Mouse (Mus musculus): ENCODE results near the gene Slc2a4. TPM values are rescaled to one million over a fixed set of nuclear protein-coding genes. Genes with fewer than 3 reads are reported as not detected.
"Not testable (repeated sequence)": the region's sequence is repeated elsewhere in the genome, so short reads cannot be mapped to it uniquely, and the experiment has no call there.

The Slc2a4 gene
- polyA plus RNA-seq, 1 experiment from 2014 or later = 29.2 TPM

GRCm38 (mm10) chr11:69966860-69967517 is 19.0 kb upstream of the Slc2a4 start:
- no peak for ATAC-seq (ENCODE audit: low FRiP score, low read depth)
- Histone ChIP-seq H3K36me3 (peaks cover 42% of the 10 kb centered on the region), H3K9ac (peak overlapping the region; percentile 65), H3K27me3 (peaks cover 68% of the 10 kb centered on the region), H3K27ac (no peak overlapping the region), H3K9me3 (no peaks in the 10 kb centered on the region), H3K4me2 (replicated peaks) (peak overlapping the region; percentile 71), H3K4me1 (peaks cover 20% of the 10 kb centered on the region), H3K4me3 (peak overlapping the region; percentile 46)
- 37% methylated on average over 17 of the region's 17 CpGs for WGBS

- Histone ChIP-seq H3K36me3 (peaks cover 34% of the 10 kb centered on the region), H3K9ac (peak overlapping the region; percentile 65), H3K4me2 (replicated peaks) (peak overlapping the region; percentile 71), H3K4me1 (peaks cover 20% of the 10 kb centered on the region), H3K27me3 (peaks cover 76% of the 10 kb centered on the region), H3K9me3 (no peaks in the 10 kb centered on the region), H3K27ac (no peak overlapping the region), H3K4me3 (peak overlapping the region; percentile 46)
- WGBS = 2% methylated on average over 58 of the region's 59 CpGs
- peak; percentile 51; the same call in 1 of the 2 replicates for ATAC-seq (ENCODE audit: low FRiP score, low read depth)
Observed at GRCm38 (mm10) chr11:69966006-69966859, 18.2 kb upstream of the Slc2a4 start.

GRCm38 (mm10) chr11:69965271-69966005 is 17.4 kb upstream of the Slc2a4 start:
- H3K27ac ChIP-seq = no peak overlapping the region
- peak overlapping the region; percentile 46 for H3K4me3 ChIP-seq
- H3K4me1 ChIP-seq = peaks cover 20% of the 10 kb centered on the region
- no peak for ATAC-seq (ENCODE audit: low FRiP score, low read depth)
- peaks cover 84% of the 10 kb centered on the region for H3K27me3 ChIP-seq
- H3K9ac ChIP-seq = no peak overlapping the region
- H3K4me2 ChIP-seq (replicated peaks) = peak overlapping the region; percentile 71
- WGBS = 2% methylated on average over 49 of the region's 49 CpGs
- H3K9me3 ChIP-seq = no peaks in the 10 kb centered on the region
- peaks cover 30% of the 10 kb centered on the region for H3K36me3 ChIP-seq

- 13% methylated on average over 24 of the region's 24 CpGs for WGBS
- no peak for ATAC-seq (ENCODE audit: low FRiP score, low read depth)
Observed at GRCm38 (mm10) chr11:69964650-69965270, 16.8 kb upstream of the Slc2a4 start, which contains the start of gene Cldn7. Gene Cldn7 (plus strand): TSS chr11:69964779.

GRCm38 (mm10) chr11:69961841-69962240 is 13.9 kb upstream of the Slc2a4 start:
- Histone ChIP-seq H3K4me1 (peaks cover 18% of the 10 kb centered on the region), H3K9me3 (no peaks in the 10 kb centered on the region), H3K27me3 (peaks cover 75% of the 10 kb centered on the region), H3K4me3 (0 out of 2 replicates have a peak overlapping the region, but pooled peaks have one; percentile 1), H3K9ac (no peak overlapping the region), H3K4me2 (replicated peaks) (no peak overlapping the region), H3K36me3 (no peaks in the 10 kb centered on the region), H3K27ac (no peak overlapping the region)
- ATAC-seq (ENCODE audit: low FRiP score, low read depth) = no peak
- 48% methylated on average over 5 of the region's 5 CpGs for WGBS

More at GRCm38 (mm10) chr11:69964650-69965270, 16.8 kb upstream of the Slc2a4 start, which contains the start of gene Cldn7:
- peak within 1 kb of the TSS; percentile 46 for H3K4me3 ChIP-seq
- no peak within 1 kb of the TSS for H3K9ac ChIP-seq
- peaks cover 88% of the 10 kb centered on the region for H3K27me3 ChIP-seq
- H3K9me3 ChIP-seq = no peaks in the 10 kb centered on the region
- no peak within 1 kb of the TSS for H3K27ac ChIP-seq
- H3K36me3 ChIP-seq = peaks cover 23% of the 10 kb centered on the region
- peaks cover 20% of the 10 kb centered on the region for H3K4me1 ChIP-seq
- peak within 1 kb of the TSS; percentile 71 for H3K4me2 ChIP-seq (replicated peaks)

- ATAC-seq (ENCODE audit: low FRiP score, low read depth) = no peak
- H3K4me1 ChIP-seq = peaks cover 6% of the 10 kb centered on the region; the same call in 1 of the 2 replicates
- no peak overlapping the region for H3K9ac ChIP-seq
- 30% methylated on average over 5 of the region's 5 CpGs for WGBS
- no peak overlapping the region for H3K27ac ChIP-seq
- H3K4me2 ChIP-seq (replicated peaks) = no peak overlapping the region
- H3K27me3 ChIP-seq = peaks cover 62% of the 10 kb centered on the region
- H3K9me3 ChIP-seq = no peaks in the 10 kb centered on the region
- no peak overlapping the region for H3K4me3 ChIP-seq
- H3K36me3 ChIP-seq = no peaks in the 10 kb centered on the region
Observed at GRCm38 (mm10) chr11:69960616-69961015, 12.6 kb upstream of the Slc2a4 start.

- Histone ChIP-seq H3K9ac (no peak overlapping the region), H3K27ac (no peak overlapping the region), H3K27me3 (peaks cover 27% of the 10 kb centered on the region), H3K4me1 (no peaks in the 10 kb centered on the region), H3K9me3 (no peaks in the 10 kb centered on the region), H3K36me3 (no peaks in the 10 kb centered on the region), H3K4me2 (replicated peaks) (no peak overlapping the region), H3K4me3 (no peak overlapping the region)
- ATAC-seq (ENCODE audit: low FRiP score, low read depth) = no peak
- WGBS = 79% methylated on average over 1 of the region's 1 CpGs
Observed at GRCm38 (mm10) chr11:69956218-69956617, 8.2 kb upstream of the Slc2a4 start.

- H3K27me3 ChIP-seq = peaks cover 26% of the 10 kb centered on the region
- not testable (repeated sequence) for H3K9me3 ChIP-seq; H3K4me1 ChIP-seq; H3K27ac ChIP-seq; H3K4me2 ChIP-seq (replicated peaks); ATAC-seq (ENCODE audit: low FRiP score, low read depth); H3K9ac ChIP-seq; H3K36me3 ChIP-seq; H3K4me3 ChIP-seq
- 79% methylated on average over 4 of the region's 4 CpGs for WGBS
Observed at GRCm38 (mm10) chr11:69955618-69956017, 7.6 kb upstream of the Slc2a4 start.

GRCm38 (mm10) chr11:69953267-69953915 is 5.4 kb upstream of the Slc2a4 start:
- no peaks in the 10 kb centered on the region for H3K9me3 ChIP-seq
- H3K4me1 ChIP-seq = peaks cover 4% of the 10 kb centered on the region; the same call in 1 of the 2 replicates
- peaks cover 13% of the 10 kb centered on the region; the same call in 1 of the 2 replicates for H3K27me3 ChIP-seq

GRCm38 (mm10) chr11:69952274-69952673 is 4.3 kb upstream of the Slc2a4 start:
- no peak overlapping the region for H3K4me2 ChIP-seq (replicated peaks)
- H3K36me3 ChIP-seq = no peaks in the 10 kb centered on the region
- no peak for ATAC-seq (ENCODE audit: low FRiP score, low read depth)
- H3K4me1 ChIP-seq = peaks cover 9% of the 10 kb centered on the region
- no peak overlapping the region for H3K9ac ChIP-seq
- H3K27ac ChIP-seq = no peak overlapping the region
- H3K4me3 ChIP-seq = no peak overlapping the region
- H3K27me3 ChIP-seq = peaks cover 13% of the 10 kb centered on the region; the same call in 1 of the 2 replicates
- WGBS = 40% methylated on average over 1 of the region's 1 CpGs
- no peaks in the 10 kb centered on the region for H3K9me3 ChIP-seq

More at GRCm38 (mm10) chr11:69953267-69953915, 5.4 kb upstream of the Slc2a4 start:
- Histone ChIP-seq H3K4me2 (replicated peaks) (no peak overlapping the region), H3K9ac (no peak overlapping the region), H3K4me3 (no peak overlapping the region), H3K27ac (no peak overlapping the region), H3K36me3 (no peaks in the 10 kb centered on the region)
- 65% methylated on average over 11 of the region's 11 CpGs for WGBS
- ATAC-seq (ENCODE audit: low FRiP score, low read depth) = no peak
